Mouse (Mus musculus) cerebellum, adult 9-10 months (tissue): ENCODE data around the gene Dlg2.
A peak's percentile ranks its signal among the peaks of the same experiment; 100 is the strongest.

Experiments used
- DNase-seq: peaks from one replicate; pipeline ENCODE4 v3.0.0; 2022

The Dlg2 gene

DNA sequence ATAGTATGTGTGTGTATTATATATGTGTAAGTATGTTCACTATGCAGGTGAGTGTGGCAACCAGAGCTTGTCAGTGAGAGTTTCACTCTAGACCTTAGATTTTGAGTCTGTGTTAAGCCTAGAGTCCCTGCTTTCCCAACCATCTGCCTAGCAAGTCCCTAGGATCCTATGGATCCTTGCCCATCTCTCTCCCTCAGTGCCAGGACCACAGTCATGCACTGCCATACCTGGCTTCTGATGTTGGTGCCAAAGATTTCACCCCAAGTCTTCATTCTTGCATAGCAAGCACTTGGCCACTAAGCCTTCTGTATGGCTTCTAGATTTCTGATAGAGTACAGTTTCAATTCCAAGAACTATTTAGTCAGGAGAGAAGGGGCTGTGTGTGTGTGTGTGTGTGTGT lies 1843.7 kb downstream of the Dlg2 start:
- peak; percentile 73 for DNase-seq

DNA sequence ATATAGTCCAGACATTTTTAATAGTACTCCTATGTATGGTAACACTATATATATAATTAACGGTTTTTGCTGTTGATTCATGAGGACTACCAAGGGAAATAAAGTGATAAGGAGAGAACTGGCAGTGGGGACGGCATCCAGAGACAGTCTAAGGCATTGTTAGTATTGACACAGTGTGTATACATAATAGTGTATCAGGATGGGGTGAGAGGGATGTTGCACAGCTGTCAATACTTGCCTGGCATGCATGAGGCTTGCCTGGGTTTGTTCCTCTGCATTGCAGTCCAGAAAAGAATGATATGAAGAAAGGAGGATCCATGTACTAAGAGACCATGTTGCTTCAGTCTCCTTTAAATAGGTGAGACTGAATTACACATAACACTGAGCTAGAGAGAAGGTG lies 1845.3 kb downstream of the Dlg2 start:
- DNase-seq, result no peak

DNA sequence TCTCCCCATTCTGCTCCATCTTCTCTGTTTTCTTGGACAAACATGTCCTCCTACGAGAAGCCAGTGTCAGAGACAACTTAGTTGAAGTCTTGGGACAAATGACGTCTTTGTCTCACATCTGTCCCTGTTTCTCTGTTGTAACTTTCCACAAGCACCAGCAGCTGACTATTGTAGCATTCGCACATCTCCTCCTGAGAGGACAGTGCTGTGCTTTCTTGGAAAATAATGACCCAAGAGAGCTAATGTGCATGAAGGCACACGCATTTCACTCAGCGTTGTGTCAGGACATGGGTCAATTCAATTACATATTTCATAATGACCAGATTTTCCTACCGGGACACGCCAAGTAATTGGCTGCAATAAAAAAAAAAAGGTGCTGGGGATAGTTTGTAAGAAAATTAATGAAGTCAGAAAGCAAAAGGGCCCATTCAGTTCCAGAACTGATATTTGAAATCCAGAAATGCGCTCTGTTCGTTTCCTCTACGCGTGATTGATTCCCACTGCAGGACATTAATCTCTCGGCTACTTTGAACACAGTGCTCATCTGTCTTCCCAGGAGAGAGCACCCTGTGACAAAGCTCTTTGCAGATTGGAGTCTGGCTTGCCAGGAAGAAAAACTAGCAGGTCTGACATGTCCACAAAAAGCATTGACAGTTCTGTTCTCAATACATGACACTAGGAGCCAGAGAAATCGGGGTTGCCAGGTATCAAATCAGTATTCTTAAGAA lies 1846.0 kb downstream of the Dlg2 start:
- DNase-seq, result no peak

DNA sequence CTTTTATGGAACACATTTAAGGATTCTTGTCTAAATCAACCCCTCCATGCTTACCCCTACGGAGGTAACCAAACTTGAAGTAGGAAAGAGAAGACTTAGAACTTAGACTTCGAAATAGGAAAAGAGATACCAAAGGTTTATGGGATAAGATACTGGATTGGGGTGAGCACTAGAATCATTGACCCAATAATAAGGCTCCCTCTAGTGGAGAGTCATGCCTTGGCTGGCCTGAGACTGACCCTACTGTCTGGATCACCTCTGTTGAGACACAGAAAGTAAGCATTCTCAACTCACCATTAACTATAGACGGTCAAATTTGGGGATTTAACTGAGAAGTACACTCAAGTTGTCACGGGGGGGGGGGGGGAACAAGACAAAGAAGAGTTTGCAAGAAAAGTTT lies 1847.2 kb downstream of the Dlg2 start:
- DNase-seq, result peak; percentile 79

DNA sequence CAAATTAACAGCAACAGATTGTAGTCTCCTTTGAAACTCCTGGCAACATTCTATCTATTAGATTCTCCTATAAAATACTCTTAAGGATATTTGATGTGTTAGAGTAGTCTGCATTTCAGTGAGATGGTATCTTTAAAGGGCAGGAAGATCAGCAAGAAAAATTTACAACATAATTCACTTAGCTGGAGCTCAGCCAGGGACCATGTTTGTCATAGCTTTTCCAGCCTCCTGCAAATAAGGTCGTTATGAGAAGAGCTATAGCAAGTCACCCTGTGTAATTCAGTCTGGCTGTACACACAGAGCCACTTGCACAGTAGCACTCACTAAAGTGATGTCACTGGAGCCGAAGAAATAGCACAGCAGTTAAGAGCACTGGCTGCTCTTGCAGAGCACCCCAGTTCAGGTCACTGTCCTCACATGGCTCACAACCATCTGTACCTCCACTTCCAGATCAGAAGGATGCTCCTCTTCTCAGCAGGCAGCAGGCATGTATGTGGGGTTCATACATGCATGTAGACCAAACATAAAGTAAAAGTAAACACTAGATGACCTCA lies 1850.9 kb downstream of the Dlg2 start:
- DNase-seq, result no peak

DNA sequence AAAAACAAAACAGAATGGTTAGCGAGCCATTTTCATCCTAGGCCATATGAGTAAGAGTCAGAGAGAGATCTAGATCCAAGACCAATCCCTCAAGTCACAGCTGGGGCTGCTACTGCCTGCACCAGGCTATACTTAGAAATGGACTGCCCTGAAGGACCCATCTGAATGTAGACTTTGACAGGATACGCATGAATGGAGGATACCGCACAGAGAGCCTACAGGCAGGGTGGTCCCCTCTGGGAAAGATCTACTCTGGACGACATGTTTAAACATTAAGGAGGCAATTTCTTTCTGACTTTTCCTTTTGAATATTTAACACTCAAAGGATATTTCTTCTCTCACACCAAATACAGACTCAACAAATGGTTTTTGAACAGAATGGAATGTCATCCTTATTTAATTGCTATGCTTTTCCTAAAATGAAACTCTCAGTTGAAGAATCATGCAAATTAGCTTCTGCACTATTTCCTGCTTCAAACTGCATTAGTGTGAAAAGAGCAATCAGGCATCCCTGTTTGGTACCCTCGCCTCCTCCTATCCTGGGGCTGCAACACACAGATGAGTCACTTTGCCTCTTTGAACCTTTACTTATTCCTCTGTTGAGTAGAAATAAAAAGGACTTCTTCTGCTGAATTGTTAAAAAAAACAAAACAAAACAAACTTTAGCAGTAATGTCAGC lies 1856.9 kb downstream of the Dlg2 start:
- no peak for DNase-seq

DNA sequence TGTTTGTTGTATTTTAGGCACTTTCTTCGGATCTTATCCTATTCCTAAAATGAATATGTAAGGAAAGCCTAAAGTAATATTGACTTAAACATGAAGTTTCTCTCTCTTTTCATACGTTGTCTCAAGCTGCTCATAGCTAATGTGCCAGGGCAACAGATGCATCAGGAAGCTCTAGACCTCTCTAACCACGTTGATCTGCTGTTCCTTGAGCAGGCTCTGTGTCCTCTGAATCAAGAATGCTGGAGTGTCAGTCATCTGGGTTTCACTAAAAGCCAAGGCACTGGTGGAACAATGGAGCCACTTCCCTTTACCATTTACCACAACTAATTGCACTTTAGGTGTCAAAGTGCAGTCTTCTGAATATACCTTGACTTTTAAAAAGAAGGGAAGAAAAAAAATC lies 1880.1 kb downstream of the Dlg2 start:
- no peak for DNase-seq

DNA sequence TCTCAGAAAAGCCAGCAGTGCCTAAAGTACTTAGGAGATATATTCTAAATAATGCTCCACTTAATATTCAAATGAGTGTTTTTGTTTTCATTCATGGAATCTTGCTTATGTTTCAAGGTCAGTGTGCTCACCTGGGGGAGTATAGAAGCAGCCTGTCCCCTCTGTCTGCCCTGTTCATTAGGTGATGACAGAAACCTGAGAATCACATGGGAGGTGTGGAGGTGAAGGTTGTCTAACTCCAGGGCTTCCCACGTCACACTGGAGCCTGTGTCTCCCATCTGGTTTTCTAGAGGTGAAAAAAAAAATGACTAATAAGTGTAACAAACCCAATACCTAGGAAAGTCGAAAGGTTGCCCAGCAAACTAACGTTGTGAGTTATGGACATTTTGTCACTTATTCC lies 1886.9 kb downstream of the Dlg2 start:
- DNase-seq, result no peak

DNA sequence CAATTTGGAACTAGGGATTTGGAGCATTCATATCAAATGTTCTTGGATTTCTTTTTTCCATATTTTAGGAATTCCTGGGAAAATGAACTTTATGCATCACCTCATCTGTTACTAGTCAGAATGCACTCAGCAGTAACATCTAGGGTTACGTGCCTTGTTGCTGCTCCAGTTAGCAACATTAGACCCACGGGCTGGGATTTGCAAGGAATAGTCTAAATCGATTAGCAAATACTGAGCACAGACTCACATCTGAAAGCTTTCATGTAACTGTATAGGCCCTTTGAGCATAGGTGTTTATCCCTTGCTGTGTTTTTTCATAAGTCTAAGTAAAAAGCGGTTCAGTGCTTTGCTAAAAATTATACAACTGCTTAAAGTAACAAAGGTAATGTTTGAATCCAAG lies 1887.3 kb downstream of the Dlg2 start:
- DNase-seq, result no peak

DNA sequence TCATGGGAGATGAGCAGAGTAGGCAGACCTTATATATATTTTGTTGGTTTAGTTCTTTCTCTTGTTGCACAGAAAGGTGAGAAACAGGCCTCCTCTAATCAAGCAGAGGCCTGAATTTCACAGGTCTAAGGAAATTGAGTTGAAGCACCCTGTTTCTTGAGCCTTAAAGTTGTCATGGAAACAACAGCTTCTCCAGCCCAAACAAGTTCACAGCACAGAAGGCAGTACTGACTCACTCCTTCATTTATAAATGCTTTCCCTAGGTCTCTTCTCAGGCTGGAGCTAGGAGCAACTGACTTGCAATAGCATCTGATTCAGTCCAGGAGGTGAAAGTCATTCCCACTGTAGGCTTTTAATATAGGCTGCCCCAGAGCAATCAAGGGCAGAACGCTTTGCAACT lies 1890.6 kb downstream of the Dlg2 start:
- DNase-seq, result no peak

DNA sequence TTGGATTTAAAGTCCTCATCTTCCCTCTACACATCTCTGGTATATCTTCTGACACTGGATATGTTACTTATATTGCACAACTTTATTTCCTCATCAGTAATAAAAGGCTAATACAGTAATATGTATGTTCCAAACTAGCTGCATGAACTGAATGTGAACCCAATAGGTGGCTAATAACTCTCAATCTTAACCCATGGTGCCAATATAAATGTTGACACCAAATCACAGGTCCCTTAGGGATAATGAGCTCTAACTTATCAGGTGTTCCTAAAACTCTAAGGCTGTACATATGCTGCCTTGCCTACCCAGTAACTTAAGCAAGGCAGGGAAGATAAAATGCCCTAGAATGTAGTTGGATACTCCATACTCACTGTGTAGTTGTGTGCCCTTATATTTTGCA lies 1894.0 kb downstream of the Dlg2 start:
- no peak for DNase-seq

DNA sequence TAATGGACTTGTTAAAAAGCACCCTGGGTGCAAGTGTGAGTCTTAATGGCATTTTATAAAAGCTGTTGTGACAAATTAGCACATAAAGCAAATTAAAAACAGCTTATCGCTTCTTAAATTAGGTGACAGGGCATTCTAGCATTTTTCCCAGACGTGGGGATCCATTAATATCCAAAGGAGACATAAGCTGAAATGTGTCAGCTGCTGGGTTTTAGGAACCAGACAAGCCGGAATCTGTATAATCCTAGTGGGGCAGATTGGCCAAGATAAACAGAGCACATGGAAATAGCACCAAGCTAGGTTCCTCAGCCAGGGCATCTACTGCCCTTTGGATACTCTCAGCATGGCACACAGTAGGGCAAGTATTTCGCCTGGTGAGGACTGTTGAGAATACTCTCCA lies 1895.2 kb downstream of the Dlg2 start:
- no peak for DNase-seq

DNA sequence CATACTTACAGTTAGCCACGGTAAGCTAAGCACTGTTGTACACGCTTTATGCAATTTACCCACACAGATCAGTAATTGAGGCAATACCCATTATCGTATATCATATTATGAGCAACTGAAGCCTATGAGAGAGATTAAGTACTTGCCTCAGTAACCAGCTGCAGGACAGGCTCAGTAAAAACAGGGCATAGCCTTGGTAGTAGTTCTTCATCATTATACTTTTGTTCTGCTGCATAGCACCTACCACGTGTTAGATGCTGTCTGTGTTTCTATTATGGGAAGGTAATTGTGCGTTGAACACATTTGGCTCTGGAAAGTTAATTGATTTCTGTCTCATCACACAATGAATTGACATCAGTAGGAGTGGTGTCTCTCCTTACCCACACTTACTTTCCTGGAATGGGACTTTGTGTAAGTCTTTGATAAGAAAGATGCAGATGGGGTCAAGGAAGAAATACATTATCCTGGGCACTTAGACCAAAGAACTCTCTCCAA lies 1897.4 kb downstream of the Dlg2 start:
- no peak for DNase-seq

DNA sequence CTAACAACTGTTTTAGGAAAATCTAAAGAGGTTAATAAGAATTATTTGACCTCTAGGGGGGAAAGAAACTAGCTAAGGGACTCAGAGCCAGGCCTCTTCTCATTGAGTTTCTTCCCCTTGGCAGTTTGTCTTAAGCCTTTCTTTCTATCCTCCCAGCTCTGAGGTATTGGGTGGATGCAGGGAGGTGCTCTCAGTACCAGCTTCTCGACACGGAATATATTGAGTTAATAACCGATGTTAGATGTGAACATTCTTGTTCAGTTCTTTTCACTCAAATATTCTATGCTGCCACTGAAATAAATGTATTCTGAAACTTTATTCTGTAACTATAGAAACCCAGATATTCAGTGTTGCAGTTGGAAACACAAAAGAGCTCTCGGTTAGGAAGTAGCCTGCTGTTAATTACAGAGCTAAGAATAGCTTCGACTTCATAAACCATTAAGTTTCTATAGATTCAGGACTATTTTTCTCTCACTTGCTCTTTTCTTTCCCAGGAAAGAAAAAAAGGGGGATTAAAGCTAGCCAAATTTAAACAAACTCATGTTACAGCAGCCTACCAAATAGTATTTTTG lies 1907.5 kb downstream of the Dlg2 start:
- no peak for DNase-seq

DNA sequence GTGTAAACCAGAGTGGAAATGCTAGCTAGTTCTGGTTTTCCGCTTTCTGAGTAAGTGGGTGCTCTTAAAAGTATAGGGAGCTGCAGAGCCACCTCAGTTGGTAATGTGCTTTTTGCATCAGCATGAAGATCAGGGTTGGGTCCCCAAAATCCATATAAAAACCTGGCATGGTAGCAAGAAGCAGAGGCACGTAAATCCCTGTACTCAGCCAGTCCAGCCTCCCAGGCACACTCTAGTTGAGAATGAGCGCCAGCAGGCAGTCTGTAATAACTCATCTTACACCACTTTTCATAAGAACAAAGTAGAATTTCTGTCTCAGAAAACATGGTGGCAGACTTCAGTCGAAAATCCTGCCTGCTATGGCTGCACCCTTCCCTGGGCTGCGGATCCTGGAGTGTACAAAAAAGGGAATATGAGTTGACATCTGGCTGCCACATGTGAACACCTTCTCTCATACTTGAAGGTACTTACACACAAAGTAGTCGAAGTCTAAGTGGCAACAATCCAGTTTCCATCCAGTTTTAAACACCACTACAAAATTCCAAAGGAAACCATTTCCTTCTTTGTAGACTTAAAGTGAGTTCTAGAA lies 1915.7 kb downstream of the Dlg2 start:
- no peak for DNase-seq

DNA sequence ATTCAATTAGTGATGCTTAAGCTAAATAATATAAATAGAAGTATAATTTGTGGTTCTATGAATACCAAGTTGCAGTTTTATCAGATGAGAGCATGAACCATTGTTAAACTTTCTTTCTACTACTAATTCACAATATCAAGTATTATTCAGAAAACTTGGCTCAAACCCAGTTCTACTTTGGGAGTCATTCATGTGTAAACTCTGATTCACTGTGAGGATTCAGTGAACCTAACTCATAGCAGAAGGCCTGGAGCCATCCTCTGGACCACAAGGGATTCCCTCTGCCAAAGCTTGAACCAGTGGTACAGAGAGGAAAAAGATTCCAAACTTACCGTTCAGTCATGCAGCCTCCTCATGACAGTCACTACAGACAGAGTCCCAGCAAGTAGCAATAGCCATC lies 1920.3 kb downstream of the Dlg2 start:
- DNase-seq, result peak; percentile 65

DNA sequence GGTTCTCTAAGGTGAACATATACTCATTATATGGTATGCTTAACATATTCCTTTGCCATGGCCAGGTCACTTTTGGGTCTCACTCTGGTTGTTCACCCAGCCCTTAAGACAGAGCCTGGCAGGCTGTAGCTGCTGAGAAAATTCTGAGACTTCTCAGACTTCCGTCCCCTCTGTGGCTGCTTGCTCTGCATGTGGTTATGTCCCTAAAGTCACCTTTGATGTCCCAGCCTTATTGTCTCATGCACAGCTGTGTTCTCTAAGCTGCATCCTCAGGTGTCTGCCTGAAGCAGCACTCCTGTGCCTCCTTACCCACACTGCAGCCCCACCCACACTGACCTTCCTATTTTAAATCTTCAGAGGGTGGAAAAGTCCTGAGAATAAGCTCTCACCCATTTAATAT lies 1922.4 kb downstream of the Dlg2 start:
- DNase-seq, result no peak

DNA sequence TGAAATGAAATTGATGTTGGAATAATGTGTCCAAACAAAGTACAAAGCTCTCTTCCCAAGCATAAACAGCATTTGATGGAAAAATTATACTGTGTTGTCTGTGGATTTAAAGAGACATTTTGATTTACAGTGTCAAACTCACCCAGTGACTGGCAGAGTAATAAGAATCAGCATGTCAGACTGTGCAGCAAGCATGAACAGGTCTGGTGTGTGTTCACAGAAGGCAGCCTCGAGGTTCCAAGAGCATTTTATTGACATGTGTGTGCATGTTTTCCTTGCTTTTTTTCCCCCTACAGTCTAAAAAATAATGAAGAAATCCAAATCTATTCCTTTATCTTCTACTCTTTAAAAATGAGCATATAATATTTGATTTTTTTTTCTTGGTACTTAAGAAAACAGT lies 1924.1 kb downstream of the Dlg2 start:
- DNase-seq, result no peak

DNA sequence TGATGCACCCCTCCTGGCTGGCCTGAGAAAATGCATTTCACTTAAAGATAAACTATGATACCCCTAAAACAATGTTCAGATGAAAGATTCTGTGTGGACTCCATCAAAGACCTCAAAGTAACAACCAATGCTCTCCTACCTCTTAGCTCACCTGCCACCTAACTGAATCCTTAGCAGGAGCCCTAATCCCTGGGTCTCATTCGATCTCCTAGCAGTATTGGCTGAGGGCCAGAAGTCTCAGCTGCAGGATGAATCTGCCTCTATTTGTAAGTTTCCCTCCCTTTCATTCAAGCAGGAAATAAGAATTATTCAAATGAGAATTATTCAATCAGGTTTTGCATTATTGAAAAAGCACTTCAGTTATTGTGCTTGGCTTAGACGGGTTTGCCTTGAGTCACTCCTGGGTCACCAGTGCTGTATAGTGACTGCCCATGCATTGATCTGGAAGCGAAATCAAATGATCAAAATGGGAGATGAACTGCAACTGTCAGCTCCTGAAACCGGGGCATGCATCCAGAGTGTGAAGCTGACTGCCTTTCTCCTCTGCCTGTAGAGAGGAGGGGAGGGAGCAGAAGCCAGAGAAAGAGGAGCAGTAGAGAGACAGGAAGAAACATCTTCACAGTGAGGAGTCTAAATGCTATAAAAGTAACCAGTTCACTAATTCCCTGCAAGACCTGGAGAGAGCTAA lies 1924.7 kb downstream of the Dlg2 start:
- DNase-seq, result peak; percentile 38

DNA sequence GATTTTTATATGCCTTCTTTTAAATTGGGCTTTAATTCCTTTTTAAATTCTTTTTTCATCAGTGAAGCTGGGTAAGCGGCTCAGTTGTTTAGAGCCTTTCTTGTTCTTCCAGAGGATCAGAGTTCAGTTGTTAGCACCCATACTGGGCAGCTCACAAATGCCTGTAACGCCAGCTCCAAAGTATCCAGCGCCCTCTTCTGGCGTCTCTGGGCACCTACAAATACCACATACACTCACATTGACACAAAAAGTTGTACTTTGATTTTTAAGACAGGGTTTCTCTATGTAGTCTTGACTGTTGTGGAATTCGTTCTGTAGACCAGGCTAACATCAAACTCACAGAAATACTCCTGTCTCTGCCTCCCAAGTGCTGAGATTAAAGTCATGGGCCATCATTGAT lies 1932.0 kb downstream of the Dlg2 start:
- no peak for DNase-seq

DNA sequence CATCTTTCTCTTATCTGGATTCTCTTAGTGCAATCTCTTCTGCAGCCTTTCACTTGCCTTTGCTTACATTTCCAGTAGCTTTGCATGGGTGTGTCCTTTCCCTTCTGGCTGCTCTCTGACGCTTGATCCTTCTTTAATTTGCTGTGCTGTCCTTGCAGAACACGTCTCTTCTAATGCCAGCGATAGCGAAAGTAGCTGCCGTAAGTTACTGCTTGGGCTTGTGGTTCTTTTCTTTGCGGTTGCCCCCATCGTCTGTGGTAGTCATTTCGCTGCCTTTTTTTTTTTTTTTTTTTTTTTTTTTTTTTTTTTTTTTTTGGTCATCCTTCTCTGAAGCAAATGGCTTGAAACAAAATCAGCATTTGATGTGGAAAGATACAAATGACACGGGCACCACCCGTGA lies 1944.0 kb downstream of the Dlg2 start:
- no peak for DNase-seq

DNA sequence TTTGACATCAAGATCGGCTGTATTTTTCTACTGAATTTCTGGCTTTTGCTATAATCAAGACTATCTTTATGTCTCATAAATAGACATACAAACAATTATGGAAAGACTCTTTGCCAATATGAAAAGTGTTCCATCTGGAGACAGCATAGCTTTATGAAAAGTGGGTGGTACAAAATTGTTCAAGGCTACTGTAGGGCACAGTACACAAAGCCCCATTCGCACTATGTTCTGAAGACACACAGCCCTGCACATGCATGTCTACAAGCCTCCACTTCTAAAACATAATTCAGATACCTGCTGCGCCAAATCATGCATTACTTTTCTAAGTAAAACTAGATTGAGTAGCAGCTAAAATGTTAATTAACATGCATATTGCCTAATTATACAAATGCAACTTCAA lies 1946.5 kb downstream of the Dlg2 start:
- DNase-seq, result no peak

DNA sequence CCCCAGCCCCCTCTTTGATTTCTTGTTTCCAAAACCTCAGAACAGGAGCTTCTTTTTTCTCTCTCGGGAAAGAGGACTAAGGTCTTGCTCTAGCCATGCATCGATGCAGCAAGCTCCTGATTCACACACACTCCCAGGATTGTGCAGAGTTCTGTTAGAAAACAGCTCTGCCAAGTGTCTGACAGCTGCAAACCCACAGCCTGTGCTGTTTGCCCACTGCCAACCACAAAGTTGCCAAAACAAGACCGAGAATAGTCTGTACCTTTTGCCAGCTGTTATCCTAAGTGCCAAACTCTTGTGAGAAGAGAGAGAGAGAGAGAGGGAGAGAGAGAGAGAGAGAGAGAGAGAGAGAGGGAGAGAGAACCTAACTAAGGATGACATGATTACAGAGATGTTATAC lies 1948.2 kb downstream of the Dlg2 start:
- DNase-seq, result no peak
